Mouse (Mus musculus): ENCODE data around the gene Fto. TPM values are rescaled to one million over a fixed set of nuclear protein-coding genes. Genes with fewer than 3 reads are reported as not detected.

Fto gene
- total and polyA plus RNA-seq, 3 experiments, result 8.4 to 43.2 (median 15.7) TPM

GRCm38 (mm10) chr8:91514752-91515478 is 201.6 kb downstream of the Fto start:
- peaks cover 0 to 36% of the 10 kb centered on the region in 2 experiments for H3K36me3 ChIP-seq (replicated peaks in 1 of 2; ENCODE audit: control insufficient read depth in 1 of 2, insufficient read depth in 1 of 2, low read length in 1 of 2)
- TF ChIP-seq ETS1 (conservative IDR thresholded peaks at IDR 0.05; ENCODE audit: low read depth, low read length) (no peak), UBTF (IDR thresholded peaks at IDR 0.05; ENCODE audit: low read depth, low read length) (no peak), MAZ (IDR thresholded peaks at IDR 0.05; ENCODE audit: low read depth, low read length) (no peak), CTCF (conservative IDR thresholded peaks at IDR 0.05 in 1 of 2, IDR thresholded peaks at IDR 0.05 in 1 of 2; ENCODE audit: low read depth in 2 of 2, low read length in 2 of 2) (no peak), RAD21 (IDR thresholded peaks at IDR 0.05; ENCODE audit: low read depth, low read length) (no peak), RCOR1 (conservative IDR thresholded peaks at IDR 0.05; ENCODE audit: low read depth, low read length) (no peak), NELFE (IDR thresholded peaks at IDR 0.05; ENCODE audit: low read depth, low read length) (no peak), TCF12 (IDR thresholded peaks at IDR 0.05; ENCODE audit: low read depth, low read length) (no peak), PAX5 (IDR thresholded peaks at IDR 0.05; ENCODE audit: low read length) (no peak), ZKSCAN1 (IDR thresholded peaks at IDR 0.05; ENCODE audit: borderline replicate concordance, low read depth, low read length) (no peak), SMC3 (IDR thresholded peaks at IDR 0.05; ENCODE audit: low read depth, low read length) (no peak), ZNF384 (IDR thresholded peaks at IDR 0.05; ENCODE audit: low read depth, low read length) (no peak), TBP (conservative IDR thresholded peaks at IDR 0.05; ENCODE audit: low read depth, low read length) (no peak), USF1 (IDR thresholded peaks at IDR 0.05; ENCODE audit: low read depth, low read length) (no peak), POLR2A (IDR thresholded peaks at IDR 0.05; ENCODE audit: low read depth, low read length) (no peak)
- H3K4me2 ChIP-seq (ENCODE audit: insufficient read depth, low read depth, poor library complexity, severe bottlenecking), result no peak overlapping the region
- H3K9ac ChIP-seq (ENCODE audit: insufficient read depth, low read depth), result no peak overlapping the region
- H3K27ac ChIP-seq (ENCODE audit: insufficient read depth, low read depth), result no peak overlapping the region
- dilution Hi-C loops (cut with MboI; ENCODE audit: extremely low pct_ligation_motif_present, extremely low pct_unique_long_range_greater_than_20kb, low sequenced_read_pairs), result no loop called here
- in situ Hi-C loops (cut with MboI; ENCODE audit: low pct_ligation_motif_present, low pct_unique_long_range_greater_than_20kb, low sequenced_read_pairs), result loop anchor here (25.0 kb wide), 1 partner anchor 1497 kb away; no protein-coding TSS in a partner anchor
- H3K27me3 ChIP-seq (replicated peaks), result no peaks in the 10 kb centered on the region
- H3K4me1 ChIP-seq (ENCODE audit: control insufficient read depth in 1 of 2, insufficient read depth in 2 of 2), result peaks cover 2 to 18% of the 10 kb centered on the region in 2 experiments; a peak in 2 of 4 replicates
- H3K79me2 ChIP-seq (replicated peaks; ENCODE audit: control insufficient read depth, extremely low read depth, insufficient read depth, poor library complexity, severe bottlenecking), result no peaks in the 10 kb centered on the region
- H3K4me3 ChIP-seq (replicated peaks in 1 of 3; ENCODE audit: low read depth in 2 of 3, low read length in 2 of 3, poor library complexity in 1 of 3), result no peak overlapping the region
- no peaks in the 10 kb centered on the region for H3K9me3 ChIP-seq (replicated peaks; ENCODE audit: low read length)
- no peak for DNase-seq (ENCODE audit: extremely low read depth)

GRCm38 (mm10) chr8:91516422-91516821 is 203.1 kb downstream of the Fto start:
- peaks cover 0 to 46% of the 10 kb centered on the region in 2 experiments for H3K36me3 ChIP-seq (replicated peaks in 1 of 2; ENCODE audit: control insufficient read depth in 1 of 2, insufficient read depth in 1 of 2, low read length in 1 of 2)
- no peak for TF ChIP-seq CTCF (conservative IDR thresholded peaks at IDR 0.05 in 1 of 2, IDR thresholded peaks at IDR 0.05 in 1 of 2; ENCODE audit: low read depth in 2 of 2, low read length in 2 of 2)
- no peak for TF ChIP-seq MEF2A (IDR thresholded peaks at IDR 0.05; ENCODE audit: borderline replicate concordance, low read depth, low read length)
- no peak for TF ChIP-seq POLR2A (IDR thresholded peaks at IDR 0.05; ENCODE audit: low read depth, low read length)
- no peak for TF ChIP-seq USF1 (IDR thresholded peaks at IDR 0.05; ENCODE audit: low read depth, low read length)
- no peak for TF ChIP-seq BHLHE40 (IDR thresholded peaks at IDR 0.05; ENCODE audit: low read depth, low read length)
- H3K4me3 ChIP-seq (replicated peaks in 1 of 3; ENCODE audit: low read depth in 2 of 3, low read length in 2 of 3, poor library complexity in 1 of 3), result no peak overlapping the region
- DNase-seq (ENCODE audit: extremely low read depth), result no peak
- H3K4me2 ChIP-seq (ENCODE audit: insufficient read depth, low read depth, poor library complexity, severe bottlenecking), result no peak overlapping the region
- H3K27ac ChIP-seq (ENCODE audit: insufficient read depth, low read depth), result no peak overlapping the region
- H3K4me1 ChIP-seq (ENCODE audit: control insufficient read depth in 1 of 2, insufficient read depth in 2 of 2), result peaks cover 0 to 4% of the 10 kb centered on the region in 2 experiments; a peak in 2 of 4 replicates
- dilution Hi-C loops (cut with MboI; ENCODE audit: extremely low pct_ligation_motif_present, extremely low pct_unique_long_range_greater_than_20kb, low sequenced_read_pairs), result no loop called here
- in situ Hi-C loops (cut with MboI; ENCODE audit: low pct_ligation_motif_present, low pct_unique_long_range_greater_than_20kb, low sequenced_read_pairs), result loop anchor here (25.0 kb wide), 1 partner anchor 1496 kb away; no protein-coding TSS in a partner anchor
- H3K79me2 ChIP-seq (replicated peaks; ENCODE audit: control insufficient read depth, extremely low read depth, insufficient read depth, poor library complexity, severe bottlenecking), result no peaks in the 10 kb centered on the region
- no peak overlapping the region for H3K9ac ChIP-seq (ENCODE audit: insufficient read depth, low read depth)
- H3K27me3 ChIP-seq (replicated peaks), result no peaks in the 10 kb centered on the region
- no peaks in the 10 kb centered on the region for H3K9me3 ChIP-seq (replicated peaks; ENCODE audit: low read length)

Measured in CH12.LX (cell line).